Mouse (Mus musculus) adipose tissue, adult 10 weeks (tissue): Measurements from ENCODE around the gene Olfr193. TPM values are rescaled to one million over a fixed set of nuclear protein-coding genes. Genes with fewer than 3 reads are reported as not detected.

Experiments used
- polyA plus RNA-seq: library from polyadenylated mRNA; stranded (reverse); fragments of 350-450 nt; fragmentation: Illumina TruSeq; extraction: RNeasy Lipid Tissue Mini Kit (QIAGEN cat#74804); gene quantifications from one replicate; pipeline ENCODE4 v1.2.3, GENCODE M21; 2014; ENCODE audit warnings: low read depth, low replicate concordance

Gene Olfr193
- not detected for polyA plus RNA-seq

GRCm38 (mm10) chr16:59111781-59112180 is at the start of gene Olfr193:
Gene Olfr193 (minus strand): TSS chr16:59111881.

DNA sequence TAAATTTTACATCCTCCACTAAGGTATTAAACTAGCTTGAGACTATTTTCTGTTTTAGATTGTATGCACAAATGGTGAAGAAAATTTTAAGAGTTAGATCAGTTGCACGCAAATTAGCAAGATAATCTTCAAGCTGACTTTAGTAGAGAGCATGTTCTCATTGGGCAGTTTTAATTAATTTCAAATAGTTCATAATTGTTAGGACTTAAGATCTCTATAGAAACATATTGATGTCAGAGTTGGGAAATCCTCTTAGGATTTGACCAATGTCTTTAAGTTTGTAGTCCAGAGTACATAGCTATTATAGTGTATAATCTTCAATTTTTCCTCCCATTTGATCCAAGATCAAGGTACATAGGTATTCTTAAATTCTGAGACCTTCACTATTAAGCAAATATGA is 35.1 kb upstream of the Olfr193 start, which contains the start of gene Olfr195:
Gene Olfr195, plus strand, starts transcription at position 301 of the 400 bp plus-strand sequence.

DNA sequence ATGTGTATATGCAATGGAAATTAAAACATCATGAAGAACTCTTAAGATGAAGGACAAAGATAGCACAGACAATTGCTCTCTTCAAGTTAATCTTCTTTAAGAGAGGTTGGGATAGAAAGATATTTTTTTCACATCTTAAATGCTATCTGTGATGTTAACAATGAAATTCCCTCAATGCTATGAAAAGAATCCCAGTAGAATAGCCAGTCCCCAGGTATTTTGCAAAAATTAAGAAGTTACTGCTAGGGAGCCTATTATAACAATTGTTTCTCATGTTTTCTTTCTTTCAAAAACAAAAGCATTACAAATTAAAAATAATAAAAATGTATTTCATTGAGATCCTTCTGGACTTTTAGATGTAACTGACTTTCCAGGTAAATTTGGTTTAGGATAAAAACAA is 9.3 kb upstream of the Olfr193 start, which contains the start of gene Olfr194:
Gene Olfr194, minus strand, starts transcription at position 101 of the 400 bp plus-strand sequence.

GRCm38 (mm10) chr16:59089722-59090121 is 22.0 kb downstream of the Olfr193 start, which contains the start of gene Olfr191:
Gene Olfr191 (minus strand): TSS chr16:59089822.

GRCm38 (mm10) chr16:59077905-59078304 is 33.8 kb downstream of the Olfr193 start, which contains the start of gene Olfr190:
Gene Olfr190 (minus strand): TSS chr16:59078005.

Other genes starting within 250 kb of the Olfr193 start
- not detected for gene Olfr177, start 237.1 kb downstream of the Olfr193 start, polyA plus RNA-seq
- not detected for gene Olfr178, start 219.8 kb downstream of the Olfr193 start, polyA plus RNA-seq
- gene Olfr181, start 183.1 kb downstream of the Olfr193 start, polyA plus RNA-seq = not detected
- gene Olfr180, start 182.5 kb downstream of the Olfr193 start, polyA plus RNA-seq = not detected
- gene Olfr183, start 116.5 kb downstream of the Olfr193 start, polyA plus RNA-seq = not detected
- not detected for gene Olfr186, start 81.6 kb downstream of the Olfr193 start, polyA plus RNA-seq
- gene Olfr187, start 72.1 kb downstream of the Olfr193 start, polyA plus RNA-seq = not detected
- not detected for gene Olfr190, start 33.9 kb downstream of the Olfr193 start, polyA plus RNA-seq
- gene Olfr191, start 22.1 kb downstream of the Olfr193 start, polyA plus RNA-seq = not detected
- not detected for gene Olfr194, start 9.2 kb upstream of the Olfr193 start, polyA plus RNA-seq
- not detected for gene Olfr195, start 35.2 kb upstream of the Olfr193 start, polyA plus RNA-seq
- gene Olfr196, start 58.6 kb upstream of the Olfr193 start, polyA plus RNA-seq = not detected
- gene Olfr198, start 91.7 kb upstream of the Olfr193 start, polyA plus RNA-seq = not detected
- not detected for gene Olfr199, start 107.9 kb upstream of the Olfr193 start, polyA plus RNA-seq
- not detected for gene Olfr201, start 160.8 kb upstream of the Olfr193 start, polyA plus RNA-seq
- gene Olfr202, start 174.9 kb upstream of the Olfr193 start, polyA plus RNA-seq = not detected
- not detected for gene Olfr203, start 187.0 kb upstream of the Olfr193 start, polyA plus RNA-seq
- not detected for gene Olfr204, start 206.4 kb upstream of the Olfr193 start, polyA plus RNA-seq
- gene Olfr205, start 219.3 kb upstream of the Olfr193 start, polyA plus RNA-seq = not detected
- not detected for gene Olfr206, start 237.4 kb upstream of the Olfr193 start, polyA plus RNA-seq